Mouse (Mus musculus) neural tube, embryonic 12.5 days (tissue): ENCODE data around the gene Erbin. TPM values are rescaled to one million over a fixed set of nuclear protein-coding genes. Genes with fewer than 3 reads are reported as not detected.

Experiments used
- ATAC-seq: fragments of 200-750 bp; cut with Nextera tagmentation; 2 replicates; pipeline ENCODE4 v1.8.0; 2017; ENCODE audit warnings: low read depth, mild to moderate bottlenecking, moderate TSS enrichment, moderate library complexity; ENCODE audit not compliant: low FRiP score
- H3K27ac ChIP-seq: fragments of 300-500 bp; sonication (generic); 2 replicates; pipeline ENCODE4 v1.5.1; 2016
- H3K27me3 ChIP-seq: fragments of 300-500 bp; sonication (generic); replicated peaks from 2 replicates; pipeline ENCODE4 v1.6.1; 2016; ENCODE audit warnings: mild to moderate bottlenecking
- H3K36me3 ChIP-seq: fragments of 300-500 bp; sonication (generic); 2 replicates; pipeline ENCODE4 v1.6.1; 2016; ENCODE audit warnings: mild to moderate bottlenecking
- H3K4me1 ChIP-seq: fragments of 300-500 bp; sonication (generic); 2 replicates; pipeline ENCODE4 v1.6.1; 2016
- H3K4me2 ChIP-seq: fragments of 300-500 bp; sonication (generic); replicated peaks from 2 replicates; pipeline ENCODE4 v1.6.1; 2016; ENCODE audit warnings: mild to moderate bottlenecking
- H3K4me3 ChIP-seq: fragments of 300-500 bp; sonication (generic); 2 replicates; pipeline ENCODE4 v1.5.1; 2016
- H3K9ac ChIP-seq: fragments of 300-500 bp; sonication (generic); 2 replicates; pipeline ENCODE4 v1.6.1; 2016; ENCODE audit warnings: mild to moderate bottlenecking
- H3K9me3 ChIP-seq: fragments of 300-500 bp; sonication (generic); 2 replicates; pipeline ENCODE4 v1.6.1; 2016; ENCODE audit warnings: mild to moderate bottlenecking
- WGBS: fragments of 180-500 bp; shearing (Covaris S2); methylation state at CpG from one replicate; pipeline ENCODE4 v1.1.7; 2016; 5-methylcytosine and 5-hydroxymethylcytosine counted together
- polyA plus RNA-seq: library from polyadenylated mRNA; unstranded; fragments of >200 nt; fragmentation: Nextera tagmentation; extraction: Ambion mirVana; gene quantifications from 2 replicates; pipeline ENCODE4 v1.2.1, GENCODE M21; 2016

Erbin gene
- polyA plus RNA-seq, 1 experiment from 2014 or later, result 19.0 TPM

DNA sequence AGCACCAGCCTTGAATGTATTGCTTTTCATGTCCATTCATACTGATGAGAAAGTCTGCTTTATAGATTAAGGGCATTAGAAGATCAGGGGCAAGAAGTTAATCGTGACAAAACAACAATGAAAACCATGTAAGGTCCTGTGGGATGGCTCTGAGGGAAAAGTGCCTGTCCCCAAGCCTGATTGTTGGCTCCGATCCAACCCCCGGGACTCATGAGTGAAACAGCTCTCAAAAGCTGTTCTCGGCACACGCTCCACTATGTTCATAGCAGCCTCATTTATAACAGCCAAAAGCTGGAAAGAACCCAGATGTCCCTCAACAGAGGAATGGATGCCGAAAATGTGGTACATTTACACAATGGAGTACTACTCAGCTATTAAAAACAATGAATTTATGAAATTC, 4.3 kb upstream of the Erbin start:
- H3K4me1 ChIP-seq, result peaks cover 6% of the 10 kb centered on the region; the same call in 1 of the 2 replicates
- no peaks in the 10 kb centered on the region for H3K27me3 ChIP-seq
- no peak overlapping the region for H3K4me3 ChIP-seq
- no peak for ATAC-seq
- H3K36me3 ChIP-seq, result no peaks in the 10 kb centered on the region
- no peak overlapping the region for H3K4me2 ChIP-seq
- 69% methylated on average over 6 of the region's 6 CpGs for WGBS
- no peaks in the 10 kb centered on the region for H3K9me3 ChIP-seq
- no peak overlapping the region for H3K27ac ChIP-seq
- H3K9ac ChIP-seq, result no peak overlapping the region

- Histone ChIP-seq H3K36me3 (no peaks in the 10 kb centered on the region), H3K27me3 (no peaks in the 10 kb centered on the region), H3K9ac (no peak overlapping the region), H3K27ac (no peak overlapping the region), H3K4me3 (no peak overlapping the region), H3K4me1 (peaks cover 8% of the 10 kb centered on the region; the same call in 1 of the 2 replicates), H3K9me3 (no peaks in the 10 kb centered on the region), H3K4me2 (no peak overlapping the region)
- WGBS, result 81% methylated on average over 6 of the region's 6 CpGs
- ATAC-seq, result no peak
Measured at GRCm38 (mm10) chr13:103923402-103924065, 3.2 kb upstream of the Erbin start.

DNA sequence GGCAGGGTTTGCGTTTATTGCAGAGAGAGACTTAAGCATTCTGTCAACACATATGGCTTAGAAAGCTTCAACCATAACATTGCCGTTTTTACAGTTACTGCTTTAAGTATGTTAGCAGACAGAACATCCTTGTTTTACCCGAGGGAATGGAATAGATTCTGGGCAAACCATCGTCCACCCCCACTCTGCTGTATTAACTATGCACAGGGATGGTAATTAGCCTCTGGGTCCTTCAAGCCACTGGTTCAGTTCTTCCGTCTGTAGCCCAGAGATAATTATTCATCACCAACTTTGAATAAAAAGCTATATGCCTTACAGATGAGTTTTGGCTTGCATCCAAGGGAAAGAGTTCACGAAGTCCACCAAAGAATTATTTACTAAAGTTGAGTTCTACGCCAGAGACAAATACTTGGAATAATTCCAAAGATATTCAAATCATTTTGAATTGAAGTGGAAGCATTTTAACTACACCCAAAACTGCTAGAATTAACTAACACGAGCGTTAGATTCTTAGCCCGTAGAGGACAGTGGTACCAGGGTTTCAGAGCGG, 1.6 kb upstream of the Erbin start:
- Histone ChIP-seq H3K9ac (peak overlapping the region; percentile 100), H3K27ac (peak overlapping the region; percentile 100), H3K4me2 (peak overlapping the region; percentile 75), H3K9me3 (no peaks in the 10 kb centered on the region), H3K36me3 (no peaks in the 10 kb centered on the region), H3K27me3 (no peaks in the 10 kb centered on the region), H3K4me1 (peaks cover 11% of the 10 kb centered on the region; the same call in 1 of the 2 replicates), H3K4me3 (peak overlapping the region; percentile 79)
- peak; percentile 26 for ATAC-seq
- WGBS, result 14% methylated on average over 11 of the region's 11 CpGs

DNA sequence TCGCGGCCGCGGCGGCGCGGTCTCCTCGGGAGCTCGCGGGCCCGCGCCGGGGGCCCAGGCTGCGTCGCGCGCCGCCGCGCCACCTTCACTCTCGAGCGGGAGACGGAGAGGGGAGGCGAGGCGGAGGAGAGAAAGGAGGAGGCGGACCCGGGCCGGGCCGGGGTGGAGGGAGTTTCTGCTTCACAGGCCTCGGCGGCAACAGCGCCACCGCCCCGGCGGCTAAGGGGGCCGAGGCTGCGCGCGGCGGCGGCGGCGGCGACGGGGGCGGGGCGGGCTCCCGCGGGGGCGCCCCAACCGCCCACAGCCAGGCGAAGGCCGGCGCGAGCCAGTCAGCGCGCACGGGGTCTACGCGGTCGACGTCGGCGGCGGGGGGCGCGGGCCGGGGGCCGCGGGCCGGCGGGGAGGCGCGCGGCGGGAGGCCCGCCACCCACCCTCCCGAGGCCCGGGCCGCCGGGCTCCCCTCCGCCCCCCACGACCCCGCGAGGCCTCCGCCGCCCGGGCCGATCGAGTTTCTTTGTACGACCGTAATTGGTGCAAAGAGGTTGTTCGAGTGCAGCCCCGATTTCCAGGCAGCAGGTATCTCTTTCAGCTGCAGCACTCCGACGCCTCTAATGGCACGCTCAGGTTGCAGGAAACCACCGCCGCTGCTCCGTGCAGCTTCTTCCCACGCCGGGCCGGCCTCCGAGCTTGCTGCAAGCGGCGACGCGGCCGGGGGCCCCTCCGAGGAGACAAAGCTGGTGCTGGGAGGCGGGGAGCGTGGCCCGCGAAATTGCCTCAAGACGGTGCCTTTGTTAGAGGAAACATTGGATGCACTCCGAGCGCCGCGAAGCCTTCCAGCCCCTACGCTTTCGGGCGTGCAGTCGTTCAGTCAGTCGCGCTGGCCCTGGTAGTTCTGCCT, 868 bp upstream of the Erbin start:
- under 1% methylated on average over 96 of the region's 125 CpGs for WGBS
- no peaks in the 10 kb centered on the region for H3K27me3 ChIP-seq
- no peaks in the 10 kb centered on the region for H3K9me3 ChIP-seq
- H3K27ac ChIP-seq, result peak overlapping the region; percentile 100
- ATAC-seq, result peak; percentile 92
- H3K9ac ChIP-seq, result peak overlapping the region; percentile 100
- no peaks in the 10 kb centered on the region for H3K36me3 ChIP-seq
- peaks cover 11% of the 10 kb centered on the region; the same call in 1 of the 2 replicates for H3K4me1 ChIP-seq
- peak overlapping the region; percentile 75 for H3K4me2 ChIP-seq
- H3K4me3 ChIP-seq, result peak overlapping the region; percentile 79

DNA sequence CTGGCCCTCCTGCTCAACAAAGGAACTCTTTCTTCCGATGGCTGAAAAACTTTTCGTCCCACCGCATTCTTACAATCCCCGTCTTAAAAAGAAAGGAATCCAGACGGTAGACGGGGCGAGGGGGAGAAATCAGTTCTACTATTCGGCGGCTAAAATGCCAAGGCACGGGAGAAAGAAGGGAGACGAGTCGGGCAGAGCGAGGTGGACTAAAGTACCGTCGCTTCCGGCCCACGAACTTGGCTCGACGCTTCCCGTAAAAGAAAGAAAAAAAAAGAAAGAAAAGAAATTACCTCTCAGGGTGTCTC, 406 bp downstream of the Erbin start:
- whole genome bisulfite sequencing, result under 1% methylated on average over 20 of the region's 20 CpGs
- Histone ChIP-seq H3K9me3 (no peaks in the 10 kb centered on the region), H3K9ac (peak overlapping the region; percentile 100), H3K4me1 (peaks cover 11% of the 10 kb centered on the region; the same call in 1 of the 2 replicates), H3K27ac (peak overlapping the region; percentile 100), H3K4me2 (peak overlapping the region; percentile 75), H3K36me3 (no peaks in the 10 kb centered on the region), H3K27me3 (no peaks in the 10 kb centered on the region), H3K4me3 (peak overlapping the region; percentile 79)
- ATAC-seq, result no peak

GRCm38 (mm10) chr13:103919234-103919955, 919 bp downstream of the Erbin start:
- H3K27me3 ChIP-seq, result no peaks in the 10 kb centered on the region
- H3K4me1 ChIP-seq, result peaks cover 12% of the 10 kb centered on the region; the same call in 1 of the 2 replicates
- peak overlapping the region; percentile 100 for H3K9ac ChIP-seq
- H3K9me3 ChIP-seq, result no peaks in the 10 kb centered on the region
- no peaks in the 10 kb centered on the region for H3K36me3 ChIP-seq
- H3K4me2 ChIP-seq, result peak overlapping the region; percentile 75
- H3K4me3 ChIP-seq, result peak overlapping the region; percentile 79
- no peak for ATAC-seq
- under 1% methylated on average over 32 of the region's 32 CpGs for WGBS
- peak overlapping the region; percentile 100; the same call in 1 of the 2 replicates for H3K27ac ChIP-seq

DNA sequence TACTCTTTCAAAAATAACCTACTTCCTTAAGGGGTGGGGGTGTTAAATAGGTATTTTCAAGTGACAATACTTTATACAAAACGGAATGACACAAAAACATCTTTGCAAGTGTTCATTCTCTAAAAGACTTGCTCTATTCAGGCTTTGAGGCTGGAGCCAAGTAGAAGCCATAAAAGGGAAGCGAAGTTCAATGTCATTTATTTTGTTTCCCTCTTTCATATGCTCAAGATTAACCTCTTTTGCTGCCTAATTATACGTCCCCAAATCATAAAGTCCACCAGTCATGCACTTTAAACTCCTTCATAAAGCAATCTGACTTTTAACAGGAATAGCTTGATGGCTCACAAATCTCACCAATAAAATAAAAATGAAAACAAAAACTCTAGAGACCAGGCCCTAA, 1.9 kb downstream of the Erbin start:
- H3K36me3 ChIP-seq, result no peaks in the 10 kb centered on the region
- peak overlapping the region; percentile 75 for H3K4me2 ChIP-seq
- H3K9me3 ChIP-seq, result no peaks in the 10 kb centered on the region
- H3K4me3 ChIP-seq, result peak overlapping the region; percentile 79
- H3K27me3 ChIP-seq, result no peaks in the 10 kb centered on the region
- H3K27ac ChIP-seq, result no peak overlapping the region
- WGBS, result 17% methylated on average over 3 of the region's 3 CpGs
- peak overlapping the region; percentile 100; the same call in 1 of the 2 replicates for H3K9ac ChIP-seq
- peaks cover 14% of the 10 kb centered on the region; the same call in 1 of the 2 replicates for H3K4me1 ChIP-seq
- ATAC-seq, result no peak

- 89% methylated on average over 4 of the region's 4 CpGs for WGBS
- Histone ChIP-seq H3K27ac (no peak overlapping the region), H3K9me3 (no peaks in the 10 kb centered on the region), H3K27me3 (no peaks in the 10 kb centered on the region), H3K4me2 (no peak overlapping the region), H3K36me3 (no peaks in the 10 kb centered on the region), H3K4me1 (peaks cover 9% of the 10 kb centered on the region; the same call in 1 of the 2 replicates), H3K9ac (no peak overlapping the region), H3K4me3 (no peak overlapping the region)
- ATAC-seq, result no peak
Measured at GRCm38 (mm10) chr13:103914114-103914736, 6.1 kb downstream of the Erbin start.

GRCm38 (mm10) chr13:103912351-103912750, 8.0 kb downstream of the Erbin start:
- H3K27me3 ChIP-seq, result no peaks in the 10 kb centered on the region
- no peak overlapping the region for H3K27ac ChIP-seq
- H3K4me2 ChIP-seq, result no peak overlapping the region
- no peak overlapping the region for H3K9ac ChIP-seq
- WGBS, result 85% methylated on average over 3 of the region's 3 CpGs
- ATAC-seq, result no peak
- H3K4me3 ChIP-seq, result no peak overlapping the region
- 0 out of 2 replicates have a peak, but pooled peaks cover 3% of the 10 kb centered on the region for H3K4me1 ChIP-seq
- no peaks in the 10 kb centered on the region for H3K36me3 ChIP-seq
- H3K9me3 ChIP-seq, result no peaks in the 10 kb centered on the region

GRCm38 (mm10) chr13:103910598-103910997, 9.7 kb downstream of the Erbin start:
- no peaks in the 10 kb centered on the region for H3K27me3 ChIP-seq
- no peak overlapping the region for H3K4me2 ChIP-seq
- no peak overlapping the region for H3K27ac ChIP-seq
- H3K9me3 ChIP-seq, result no peaks in the 10 kb centered on the region
- H3K4me1 ChIP-seq, result 0 out of 2 replicates have a peak, but pooled peaks cover 3% of the 10 kb centered on the region
- no peaks in the 10 kb centered on the region for H3K36me3 ChIP-seq
- no peak for ATAC-seq
- H3K4me3 ChIP-seq, result no peak overlapping the region
- H3K9ac ChIP-seq, result no peak overlapping the region
- WGBS, result 95% methylated on average over 1 of the region's 1 CpGs

DNA sequence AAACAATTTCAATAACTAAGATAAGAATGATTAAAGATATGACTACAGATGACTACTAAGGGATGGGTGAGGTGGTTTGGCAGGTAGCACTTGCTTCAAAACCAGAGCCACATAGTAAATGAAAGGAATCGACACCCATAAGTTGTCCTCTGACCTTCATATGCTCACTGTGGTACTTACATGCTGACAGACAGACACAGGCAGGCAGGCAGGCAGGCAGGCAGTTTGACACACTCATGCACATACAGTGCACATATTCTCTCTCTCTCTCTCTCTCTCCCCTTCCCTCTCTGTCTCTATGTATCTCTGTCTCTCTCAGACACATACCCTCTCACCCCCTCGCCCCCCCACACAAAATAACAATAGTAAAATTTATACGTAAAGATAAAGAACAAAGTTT, 10.4 kb downstream of the Erbin start:
- WGBS, result 85% methylated on average over 3 of the region's 3 CpGs
- Histone ChIP-seq H3K27me3 (no peaks in the 10 kb centered on the region), H3K27ac (no peak overlapping the region), H3K4me1 (0 out of 2 replicates have a peak, but pooled peaks cover 3% of the 10 kb centered on the region), H3K9ac (no peak overlapping the region), H3K9me3 (no peaks in the 10 kb centered on the region), H3K4me2 (no peak overlapping the region), H3K4me3 (no peak overlapping the region), H3K36me3 (no peaks in the 10 kb centered on the region)
- no peak for ATAC-seq
